ENCODE assay signal across 8 mouse cellular contexts in the genomic region with DNA sequence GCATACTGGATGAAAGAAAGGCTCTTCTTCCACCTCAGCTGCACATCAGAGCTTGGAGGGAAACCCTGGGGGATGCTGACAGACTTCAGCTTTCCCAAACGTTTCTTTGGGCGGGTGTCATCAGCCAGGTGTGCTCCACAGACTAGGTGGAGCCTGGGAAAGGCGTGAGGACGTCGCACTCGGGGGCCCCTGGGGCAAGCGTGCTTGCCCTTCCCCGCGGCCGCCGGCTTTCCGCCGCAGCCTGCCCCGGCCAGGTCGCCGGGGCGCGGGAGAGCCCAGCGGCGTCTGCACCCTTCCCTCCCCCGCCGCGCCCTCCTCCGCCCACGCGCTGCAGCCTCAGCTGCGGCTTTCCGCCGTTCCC. TPM values are rescaled to one million over a fixed set of nuclear protein-coding genes. Genes with fewer than 3 reads are reported as not detected.
DNase-seq lines count a peak whose midpoint lies in the region; ATAC-seq and TF ChIP-seq lines count a peak whose summit lies in the region.

No protein-coding gene starts in this region.

- peaks cover 14% of the 10 kb centered on the region for H3K4me1 ChIP-seq in heart, embryonic 16.5 days (ENCODE audit: control insufficient read depth, insufficient read depth, low read length)
- H3K4me1 ChIP-seq in G1E (ENCODE audit: insufficient read depth, low read depth, low read length), result peaks cover 24% of the 10 kb centered on the region
- H3K4me1 ChIP-seq in forebrain, embryonic 14.5 days (ENCODE audit: control insufficient read depth, insufficient read depth, low read length), result peaks cover 5% of the 10 kb centered on the region; the same call in 1 of the 2 replicates

- H3K4me3 ChIP-seq in heart, embryonic 16.5 days (ENCODE audit: low read length), result peak overlapping the region; percentile 76
- H3K4me3 ChIP-seq in G1E (ENCODE audit: low read depth, low read length) (peak overlapping the region; percentile 75), macrophage (ENCODE audit: inconsistent target) (peak overlapping the region; percentile 34)
- H3K4me3 ChIP-seq in forebrain, embryonic 14.5 days (ENCODE audit: low read depth, low read length), result peak overlapping the region; percentile 64

- no peak for ATAC-seq in heart, embryonic 16.5 days (replicated peaks; ENCODE audit: extremely low read depth, insufficient read depth, low FRiP score)
- no peak for ATAC-seq in G1E (ENCODE audit: extremely low read depth, insufficient number of reproducible peaks, low FRiP score, poor library complexity, severe bottlenecking)
- ATAC-seq in forebrain, embryonic 14.5 days, result no peak

- WGBS in heart, embryonic 16.5 days, result 1% methylated on average over 28 of the region's 29 CpGs
- WGBS in forebrain, embryonic 14.5 days, result 0% methylated on average over 19 of the region's 29 CpGs
- WGBS in macrophage (ENCODE audit: missing documents), result 1% methylated on average over 29 of the region's 29 CpGs

- no peaks in the 10 kb centered on the region for H3K9me3 ChIP-seq in heart, embryonic 16.5 days (replicated peaks; ENCODE audit: control insufficient read depth, low read length)
- H3K9me3 ChIP-seq in G1E (replicated peaks), result no peaks in the 10 kb centered on the region
- H3K9me3 ChIP-seq in forebrain, embryonic 14.5 days (replicated peaks; ENCODE audit: control insufficient read depth, low read length), result no peaks in the 10 kb centered on the region

- H3K4me2 ChIP-seq in heart, embryonic 16.5 days (ENCODE audit: low read depth, low read length), result peak overlapping the region; percentile 91
- H3K4me2 ChIP-seq in forebrain, embryonic 14.5 days (ENCODE audit: low read length), result peak overlapping the region; percentile 93

- TF ChIP-seq CTCF in G1E (IDR thresholded peaks at IDR 0.05; ENCODE audit: low read depth, low read length), result no peak

- peak overlapping the region; percentile 96 for H3K27ac ChIP-seq in heart, embryonic 16.5 days (ENCODE audit: low read length)
- H3K27ac ChIP-seq in forebrain, embryonic 14.5 days (ENCODE audit: low read depth, low read length), result peak overlapping the region; percentile 86
- no peak overlapping the region for H3K27ac ChIP-seq in macrophage

- peak overlapping the region; percentile 87 for H3K9ac ChIP-seq in heart, embryonic 16.5 days (ENCODE audit: low read length)
- peak overlapping the region; percentile 86 for H3K9ac ChIP-seq in forebrain, embryonic 14.5 days (ENCODE audit: low read length)

- no peaks in the 10 kb centered on the region for H3K79me2 ChIP-seq in macrophage (ENCODE audit: inconsistent target)

- H3K27me3 ChIP-seq in heart, embryonic 16.5 days (ENCODE audit: control insufficient read depth, insufficient read depth, low read length), result no peaks in the 10 kb centered on the region
- H3K27me3 ChIP-seq in G1E (ENCODE audit: insufficient read depth, low read length), result peaks cover 7% of the 10 kb centered on the region; the same call in 1 of the 2 replicates
- H3K27me3 ChIP-seq in forebrain, embryonic 14.5 days (replicated peaks; ENCODE audit: control insufficient read depth, insufficient read depth, low read length), result no peaks in the 10 kb centered on the region

- DNase-seq in heart, adult 9 months (ENCODE audit: low spot score in 2 of 2), result no peak
- no peak for DNase-seq in G1E (ENCODE audit: low spot score)
- peak; percentile 41 for DNase-seq in forebrain, embryonic 14.5 days (ENCODE audit: low spot score)
- DNase-seq in right cerebral cortex, postnatal 14 days, result no peak
- DNase-seq in urinary bladder, postnatal 36 days (ENCODE audit: low spot score in 2 of 2), result no peak
- no peak for DNase-seq in Muller cell, postnatal 12 days (ENCODE audit: inconsistent ontology term)

- no peaks in the 10 kb centered on the region for H3K36me3 ChIP-seq in heart, embryonic 16.5 days (ENCODE audit: control insufficient read depth, insufficient read depth)
- no peaks in the 10 kb centered on the region for H3K36me3 ChIP-seq in G1E (replicated peaks)
- no peaks in the 10 kb centered on the region for H3K36me3 ChIP-seq in forebrain, embryonic 14.5 days (ENCODE audit: control insufficient read depth, insufficient read depth, low read length)
- H3K36me3 ChIP-seq in macrophage (ENCODE audit: inconsistent target), result no peaks in the 10 kb centered on the region

RNA-seq across cellular contexts. Expression of gene Tcf12, which starts 21.0 kb away (rescaled TPM):
- polyA plus RNA-seq in heart, embryonic 16.5 days (2015; fragmentation: Nextera tagmentation; extraction: Ambion mirVana), result 30.7 and 32.3 TPM in 2 replicates
- total RNA-seq in G1E (2014; fragmentation: Nextera tagmentation) (329 and 366 TPM in 2 replicates), G1E (2017) (76.1 and 80.7 TPM in 2 replicates)
- polyA plus RNA-seq in G1E (2012) (34.7 and 49.3 TPM in 2 replicates), macrophage (2018) (28.9 to 49.9 TPM (median 29.9 TPM) in 3 replicates)
- polyA plus RNA-seq in forebrain, embryonic 14.5 days (2014; fragmentation: Nextera tagmentation; extraction: Ambion mirVana), result 62.0 and 68.1 TPM in 2 replicates
- total RNA-seq in macrophage (2018; cell fraction: chromatin; rRNA removed), result 100 to 1,000 TPM in 23 of 26 experiments, 10 to 100 TPM in 3; 87.8 to 255 (median 151) TPM
- total RNA-seq in macrophage (2018; cell fraction: cytosol; rRNA removed), result 10 to 100 TPM; 30.5 to 67.3 (median 41.6) TPM
- 100 to 1,000 TPM in 10 of 26 experiments, 10 to 100 TPM in 16; 31.4 to 179 (median 82.1) TPM for total RNA-seq in macrophage (2018; cell fraction: nucleus; rRNA removed)
